Mouse (Mus musculus) intestine, postnatal 0 days (tissue): ENCODE measurements around the gene Cdhr2. TPM values are rescaled to one million over a fixed set of nuclear protein-coding genes. Genes with fewer than 3 reads are reported as not detected.

Experiments used
- ATAC-seq: fragments of 200-750 bp; cut with Nextera tagmentation; 2 replicates; pipeline ENCODE4 v1.8.0; 2017; ENCODE audit warnings: mild to moderate bottlenecking, moderate TSS enrichment, moderate library complexity
- H3K27ac ChIP-seq: fragments of 300-500 bp; sonication (generic); 2 replicates; pipeline ENCODE4 v1.5.1; 2014; ENCODE audit warnings: mild to moderate bottlenecking, low read depth, low read length, moderate library complexity
- H3K27me3 ChIP-seq: fragments of 300-500 bp; sonication (generic); replicated peaks from 2 replicates; pipeline ENCODE4 v1.6.1; 2014; ENCODE audit warnings: low read length, mixed read lengths; ENCODE audit not compliant: control insufficient read depth, insufficient read depth
- H3K36me3 ChIP-seq: fragments of 300-500 bp; sonication (generic); 2 replicates; pipeline ENCODE4 v1.6.1; 2014; ENCODE audit warnings: mild to moderate bottlenecking, moderate library complexity; ENCODE audit not compliant: control insufficient read depth, insufficient read depth
- H3K4me1 ChIP-seq: fragments of 300-500 bp; sonication (generic); replicated peaks from 2 replicates; pipeline ENCODE4 v1.6.1; 2014; ENCODE audit warnings: antibody characterized with exemption, low read length, mixed read lengths; ENCODE audit not compliant: control insufficient read depth, insufficient read depth
- H3K4me2 ChIP-seq: fragments of 300-500 bp; sonication (generic); replicated peaks from 2 replicates; pipeline ENCODE4 v1.6.1; 2014; ENCODE audit warnings: low read depth, mild to moderate bottlenecking, moderate library complexity
- H3K4me3 ChIP-seq: fragments of 300-500 bp; sonication (generic); 2 replicates; pipeline ENCODE4 v1.5.1; 2014; ENCODE audit warnings: low read depth, low read length
- H3K9ac ChIP-seq: fragments of 300-500 bp; sonication (generic); 2 replicates; pipeline ENCODE4 v1.6.1; 2014; ENCODE audit warnings: mild to moderate bottlenecking, low read depth, low read length
- H3K9me3 ChIP-seq: fragments of 300-500 bp; sonication (generic); 2 replicates; pipeline ENCODE4 v1.6.1; 2016; ENCODE audit warnings: mixed run types; ENCODE audit not compliant: control insufficient read depth
- CTCF ChIP-seq: sonication (generic); IDR thresholded peaks from 2 replicates; pipeline ENCODE4 v1.5.1; 2016; ENCODE audit warnings: low read depth, mild to moderate bottlenecking, control low read depth, antibody characterized with exemption, moderate library complexity
- WGBS: fragments of 180-500 bp; shearing (Covaris S2); extraction: QIAGEN DNeasy Blood & Tissue Kit; methylation state at CpG from one replicate; pipeline ENCODE4 v1.1.7; 2014; 5-methylcytosine and 5-hydroxymethylcytosine counted together
- polyA plus RNA-seq: library from polyadenylated mRNA; unstranded; fragments of >200 nt; fragmentation: Nextera tagmentation; extraction: Ambion mirVana; gene quantifications from 2 replicates; pipeline ENCODE4 v1.2.1, GENCODE M21; 2015

The Cdhr2 gene
- polyA plus RNA-seq, 1 experiment from 2014 or later = 267 TPM

DNA sequence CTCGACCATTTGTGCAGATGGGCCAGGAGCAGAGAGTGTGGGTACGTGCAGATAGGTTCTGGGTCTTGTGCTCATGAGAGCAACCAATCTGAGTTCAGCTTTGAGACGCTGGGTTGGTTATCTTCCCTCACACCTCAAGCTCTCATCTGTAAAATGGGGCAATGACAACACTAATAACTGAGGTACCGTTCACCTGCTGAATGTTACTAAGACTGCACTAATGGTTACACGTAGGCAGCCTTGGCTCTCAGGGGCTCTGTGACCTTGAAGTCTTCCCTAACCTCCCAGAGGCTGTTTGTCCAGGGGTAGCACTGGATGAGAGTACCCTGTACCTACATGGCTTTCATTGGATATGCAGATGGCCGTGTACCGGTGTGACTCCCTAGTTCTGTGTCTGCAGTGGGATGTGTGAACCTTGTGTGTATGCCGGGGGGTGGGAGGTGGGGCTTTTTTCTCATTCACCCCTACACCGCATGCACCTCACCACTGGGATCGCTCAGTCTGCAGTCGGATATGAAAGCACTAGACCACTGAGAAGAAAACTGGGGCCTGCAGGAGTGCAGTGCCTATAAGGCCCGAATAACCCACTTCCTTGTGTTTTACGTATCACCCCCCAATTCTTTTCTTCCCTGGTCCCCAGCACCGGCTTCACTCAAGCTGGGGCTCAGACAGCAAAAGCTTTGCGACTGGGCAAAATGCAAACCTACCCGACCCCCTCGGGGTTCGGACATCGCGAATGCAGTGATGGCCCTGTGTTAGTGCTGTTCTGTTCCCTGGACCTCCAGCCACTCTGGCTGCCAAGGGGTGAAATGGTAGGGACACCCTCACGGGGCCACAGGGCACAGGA lies 8.3 kb upstream of the Cdhr2 start:
- Histone ChIP-seq H3K9ac (peak overlapping the region; percentile 90), H3K36me3 (no peaks in the 10 kb centered on the region), H3K27ac (peak overlapping the region; percentile 96), H3K9me3 (no peaks in the 10 kb centered on the region), H3K4me2 (peak overlapping the region; percentile 82), H3K4me1 (peaks cover 7% of the 10 kb centered on the region; the same call in 1 of the 2 replicates), H3K27me3 (no peaks in the 10 kb centered on the region), H3K4me3 (peak overlapping the region; percentile 91)
- WGBS = 5% methylated on average over 21 of the region's 21 CpGs
- ATAC-seq = no peak
- TF ChIP-seq CTCF = no peak

DNA sequence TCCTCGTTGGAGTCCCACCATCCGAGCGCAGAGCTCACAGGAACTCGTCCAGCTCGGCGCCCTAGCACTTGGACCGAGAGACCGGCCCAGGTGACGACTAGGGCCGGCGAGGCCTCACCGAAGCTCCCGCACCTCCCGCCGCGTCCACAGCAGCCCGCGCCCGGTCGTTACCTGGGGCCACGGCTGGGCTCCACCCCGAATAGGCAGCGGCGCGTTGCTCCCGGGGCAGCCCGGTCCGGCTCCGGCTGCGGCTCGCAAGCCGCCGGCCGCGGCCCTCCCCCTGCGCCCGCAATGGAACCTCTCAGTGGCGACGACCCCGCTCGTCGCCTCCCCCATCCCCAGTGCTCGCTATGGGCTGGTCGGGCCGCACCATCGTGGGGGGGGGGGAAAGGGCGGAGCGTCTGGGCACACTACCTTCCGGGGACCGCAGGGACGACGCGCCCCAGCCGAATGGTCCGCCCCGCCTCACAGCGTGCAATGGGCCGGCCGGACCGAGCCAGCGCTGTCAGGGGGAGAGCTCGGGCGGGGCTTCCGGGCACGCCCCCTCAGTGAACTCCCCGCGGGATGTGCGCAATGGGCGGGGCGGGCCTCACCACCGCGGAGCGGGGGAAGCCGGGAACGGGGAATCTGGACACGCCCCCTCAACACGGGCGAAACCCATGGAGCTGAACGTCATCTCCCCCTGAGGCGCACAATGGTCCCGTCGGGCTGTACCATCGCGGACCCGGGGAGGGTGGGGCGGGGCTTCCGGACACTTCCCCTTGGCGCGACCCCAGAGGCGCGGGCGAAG lies 7.5 kb upstream of the Cdhr2 start, which contains the start of gene Rnf44:
TSS of gene Rnf44 (minus strand) at position 350 of the 790 bp plus-strand sequence.
- H3K36me3 ChIP-seq = no peaks in the 10 kb centered on the region
- H3K4me3 ChIP-seq = peak within 1 kb of the TSS; percentile 91
- H3K27ac ChIP-seq = peak within 1 kb of the TSS; percentile 96
- peak; percentile 95 for ATAC-seq
- TF ChIP-seq CTCF = no peak
- H3K4me1 ChIP-seq = peaks cover 7% of the 10 kb centered on the region; the same call in 1 of the 2 replicates
- peak within 1 kb of the TSS; percentile 82 for H3K4me2 ChIP-seq
- under 1% methylated on average over 72 of the region's 92 CpGs for WGBS
- H3K27me3 ChIP-seq = no peaks in the 10 kb centered on the region
- H3K9ac ChIP-seq = peak within 1 kb of the TSS; percentile 90
- no peaks in the 10 kb centered on the region for H3K9me3 ChIP-seq

DNA sequence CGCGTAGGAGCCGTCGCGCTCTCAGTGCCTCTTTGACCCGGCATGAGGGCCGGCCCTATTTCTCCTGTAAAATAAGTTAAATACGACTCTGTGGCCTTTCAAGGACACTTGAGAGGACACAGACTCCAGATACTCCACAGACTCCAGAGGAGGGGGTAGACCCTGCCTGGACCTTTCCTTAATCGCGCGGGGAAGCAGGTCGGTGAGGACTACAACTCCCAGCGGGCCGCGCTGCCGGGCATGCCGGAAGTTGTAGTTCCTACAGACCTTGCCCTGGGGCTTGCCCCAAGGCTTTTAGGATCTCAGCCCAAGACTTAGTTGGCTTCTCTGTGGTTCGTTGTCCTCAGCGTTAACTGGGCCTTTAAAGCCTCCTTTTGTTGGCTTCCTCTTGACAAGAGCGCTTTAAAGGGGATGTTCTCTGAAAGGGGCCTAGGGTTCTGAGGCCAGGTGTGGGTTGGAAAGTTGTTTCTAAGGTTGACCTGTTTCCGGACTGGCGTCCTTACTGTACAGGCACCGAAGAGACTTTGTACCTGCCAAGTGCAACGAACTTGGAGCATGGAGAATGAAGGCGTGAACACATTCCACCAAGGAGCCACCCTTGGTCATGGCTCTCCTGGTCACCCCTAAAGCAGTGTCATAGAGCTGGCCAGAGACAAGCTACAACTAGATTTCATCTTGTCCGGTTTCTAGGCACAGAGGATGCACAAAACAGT lies 6.8 kb upstream of the Cdhr2 start:
- no peaks in the 10 kb centered on the region for H3K36me3 ChIP-seq
- peak; percentile 62 for ATAC-seq
- H3K27me3 ChIP-seq = no peaks in the 10 kb centered on the region
- H3K27ac ChIP-seq = peak overlapping the region; percentile 96
- no peaks in the 10 kb centered on the region for H3K9me3 ChIP-seq
- H3K4me3 ChIP-seq = peak overlapping the region; percentile 59
- TF ChIP-seq CTCF = no peak
- H3K4me1 ChIP-seq = peaks cover 7% of the 10 kb centered on the region; the same call in 1 of the 2 replicates
- WGBS = 10% methylated on average over 26 of the region's 26 CpGs
- peak overlapping the region; percentile 53 for H3K9ac ChIP-seq
- H3K4me2 ChIP-seq = peak overlapping the region; percentile 65

GRCm38 (mm10) chr13:54695479-54696230 lies 5.6 kb upstream of the Cdhr2 start:
- TF ChIP-seq CTCF = no peak

GRCm38 (mm10) chr13:54702507-54702906 lies 1.2 kb downstream of the Cdhr2 start:
- Histone ChIP-seq H3K4me2 (peak overlapping the region; percentile 65), H3K27ac (peak overlapping the region; percentile 92), H3K4me1 (peaks cover 9% of the 10 kb centered on the region), H3K4me3 (peak overlapping the region; percentile 49), H3K9me3 (no peaks in the 10 kb centered on the region), H3K36me3 (0 out of 2 replicates have a peak, but pooled peaks cover 2% of the 10 kb centered on the region), H3K27me3 (no peaks in the 10 kb centered on the region), H3K9ac (peak overlapping the region; percentile 62)
- ATAC-seq = no peak
- no peak for TF ChIP-seq CTCF
- 55% methylated on average over 7 of the region's 7 CpGs for WGBS

More at GRCm38 (mm10) chr13:54695479-54696230, 5.6 kb upstream of the Cdhr2 start:
- Histone ChIP-seq H3K36me3 (no peaks in the 10 kb centered on the region), H3K4me3 (no peak overlapping the region), H3K4me2 (no peak overlapping the region), H3K9me3 (no peaks in the 10 kb centered on the region), H3K27me3 (no peaks in the 10 kb centered on the region), H3K4me1 (peaks cover 11% of the 10 kb centered on the region; the same call in 1 of the 2 replicates), H3K9ac (no peak overlapping the region), H3K27ac (peak overlapping the region; percentile 96)
- no peak for ATAC-seq
- 61% methylated on average over 11 of the region's 11 CpGs for WGBS
